Mouse (Mus musculus) layer of hippocampus, adult 2 months (tissue): ENCODE measurements around the gene Sp7. TPM values are rescaled to one million over a fixed set of nuclear protein-coding genes. Genes with fewer than 3 reads are reported as not detected.
A peak's percentile ranks its signal among the peaks of the same experiment; 100 is the strongest.

Experiments
- DNase-seq, 2 experiments: peaks; one replicate each; pipeline ENCODE4 v3.0.0; 2022; ENCODE audit warnings: low spot score in 2 of 2
- H3K27ac ChIP-seq: fragments of 200-600 bp; 2 replicates; pipeline ENCODE4 v1.8.1; 2022
- H3K4me3 ChIP-seq: fragments of 200-600 bp; 2 replicates; pipeline ENCODE4 v1.8.1; 2022; ENCODE audit warnings: mild to moderate bottlenecking
- CTCF ChIP-seq: fragments of 200-600 bp; conservative IDR thresholded peaks from 2 replicates; pipeline ENCODE4 v1.8.1; 2022; ENCODE audit warnings: antibody characterized with exemption, mild to moderate bottlenecking, moderate library complexity
- long read RNA-seq, 2 experiments: library from polyadenylated mRNA; stranded (forward); transcript quantifications; one replicate each; pipeline ENCODE4 v2.0.0; 2021; ENCODE audit warnings: borderline mapping rate in 2 of 2
- total RNA-seq, 2 experiments: library from RNA; stranded (reverse); gene quantifications; 2 replicates each; pipeline ENCODE4 v1.2.3; 2021

The Sp7 gene
- total RNA-seq = under 1 TPM; 0.32 to 0.49 TPM
- long read RNA-seq, experiment 1, partial matches to known transcripts = 0 of 1 reads
- long read RNA-seq, experiment 1, other reads (novel, unspliced or antisense) = 1 of 1 reads
- long read RNA-seq, experiment 2, partial matches to known transcripts = 0 of 1 reads
- long read RNA-seq, experiment 2, other reads (novel, unspliced or antisense) = 1 of 1 reads

- no peak within 1 kb of the TSS for H3K4me3 ChIP-seq
- DNase-seq = no peak
- no peak for TF ChIP-seq CTCF
- H3K27ac ChIP-seq = no peak within 1 kb of the TSS
Observed at GRCm38 (mm10) chr15:102366733-102367344, at the start of gene Sp7. TSS of gene Sp7 (minus strand) at chr15:102367182.

DNA sequence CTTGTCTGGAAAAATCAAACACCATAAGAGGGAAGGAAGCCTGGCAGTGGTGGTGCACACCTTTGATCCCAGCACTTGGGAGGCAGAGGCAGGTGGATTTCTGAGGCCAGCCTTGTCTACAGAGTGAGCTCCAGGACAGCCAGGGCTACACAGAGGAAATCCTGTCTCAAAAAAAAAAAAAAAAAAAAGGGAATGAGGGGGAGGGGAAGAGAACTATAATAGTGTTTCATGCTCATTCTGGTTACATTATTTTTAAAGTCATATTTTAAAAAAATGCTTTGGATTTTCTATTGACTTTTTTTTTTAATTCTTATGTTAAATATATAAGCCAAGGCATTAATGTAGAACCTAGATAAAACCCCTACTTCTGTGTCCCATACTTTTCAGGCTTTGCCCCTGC is 46.7 kb upstream of the Sp7 start:
- TF ChIP-seq CTCF = no peak
- Histone ChIP-seq H3K4me3 (no peak overlapping the region), H3K27ac (no peak overlapping the region)
- no peak for DNase-seq

DNA sequence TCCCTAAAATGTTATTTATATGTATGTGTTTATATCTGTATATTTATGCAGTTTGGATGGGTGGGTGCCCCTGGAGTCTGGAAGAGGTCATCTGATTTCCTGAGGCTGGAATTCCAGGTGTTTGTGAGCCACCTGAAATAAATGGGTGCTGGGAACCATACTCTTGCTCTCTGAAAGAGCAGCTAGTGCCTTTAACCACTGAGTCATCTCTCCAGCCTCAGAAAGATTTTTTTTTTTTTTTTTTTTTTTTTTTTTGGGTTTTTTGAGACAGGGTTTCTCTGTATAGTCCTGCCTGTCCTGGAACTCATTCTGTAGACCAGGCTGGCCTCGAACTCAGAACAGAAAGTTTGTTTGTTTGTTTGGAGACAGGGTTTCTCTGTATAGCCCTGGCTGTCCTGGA is 44.1 kb upstream of the Sp7 start:
- H3K27ac ChIP-seq = no peak overlapping the region
- no peak for TF ChIP-seq CTCF
- DNase-seq = no peak
- no peak overlapping the region; the same call in 1 of the 2 replicates for H3K4me3 ChIP-seq

DNA sequence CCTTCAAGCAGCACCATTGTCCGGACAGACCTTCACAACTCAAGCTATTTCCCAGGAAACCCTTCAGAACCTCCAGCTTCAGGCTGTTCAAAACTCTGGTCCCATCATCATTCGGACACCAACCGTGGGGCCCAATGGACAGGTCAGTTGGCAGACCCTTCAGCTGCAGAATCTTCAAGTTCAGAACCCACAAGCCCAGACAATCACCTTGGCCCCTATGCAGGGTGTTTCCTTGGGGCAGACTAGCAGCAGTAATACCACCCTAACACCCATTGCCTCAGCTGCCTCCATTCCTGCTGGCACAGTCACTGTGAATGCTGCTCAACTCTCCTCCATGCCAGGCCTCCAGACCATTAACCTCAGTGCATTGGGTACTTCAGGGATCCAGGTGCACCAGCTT is 42.3 kb upstream of the Sp7 start:
- TF ChIP-seq CTCF = no peak
- no peak for DNase-seq
- Histone ChIP-seq H3K27ac (no peak overlapping the region), H3K4me3 (no peak overlapping the region)

DNA sequence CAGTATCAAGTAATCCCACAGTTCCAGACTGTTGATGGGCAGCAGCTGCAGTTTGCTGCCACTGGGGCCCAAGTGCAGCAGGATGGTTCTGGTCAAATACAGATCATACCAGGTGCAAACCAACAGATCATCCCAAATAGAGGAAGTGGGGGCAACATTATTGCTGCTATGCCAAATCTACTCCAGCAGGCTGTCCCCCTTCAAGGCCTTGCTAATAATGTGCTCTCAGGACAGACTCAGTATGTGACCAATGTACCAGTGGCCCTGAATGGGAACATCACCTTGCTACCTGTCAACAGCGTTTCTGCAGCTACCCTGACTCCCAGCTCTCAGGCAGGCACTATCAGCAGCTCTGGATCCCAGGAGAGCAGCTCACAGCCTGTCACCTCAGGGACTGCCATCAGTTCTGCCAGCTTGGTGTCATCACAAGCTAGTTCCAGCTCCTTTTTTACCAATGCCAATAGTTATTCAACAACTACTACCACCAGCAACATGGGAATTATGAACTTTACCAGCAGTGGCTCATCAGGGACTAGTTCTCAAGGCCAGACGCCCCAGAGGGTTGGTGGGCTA is 41.7 kb upstream of the Sp7 start:
- H3K4me3 ChIP-seq = no peak overlapping the region
- no peak overlapping the region for H3K27ac ChIP-seq
- DNase-seq = no peak
- no peak for TF ChIP-seq CTCF

DNA sequence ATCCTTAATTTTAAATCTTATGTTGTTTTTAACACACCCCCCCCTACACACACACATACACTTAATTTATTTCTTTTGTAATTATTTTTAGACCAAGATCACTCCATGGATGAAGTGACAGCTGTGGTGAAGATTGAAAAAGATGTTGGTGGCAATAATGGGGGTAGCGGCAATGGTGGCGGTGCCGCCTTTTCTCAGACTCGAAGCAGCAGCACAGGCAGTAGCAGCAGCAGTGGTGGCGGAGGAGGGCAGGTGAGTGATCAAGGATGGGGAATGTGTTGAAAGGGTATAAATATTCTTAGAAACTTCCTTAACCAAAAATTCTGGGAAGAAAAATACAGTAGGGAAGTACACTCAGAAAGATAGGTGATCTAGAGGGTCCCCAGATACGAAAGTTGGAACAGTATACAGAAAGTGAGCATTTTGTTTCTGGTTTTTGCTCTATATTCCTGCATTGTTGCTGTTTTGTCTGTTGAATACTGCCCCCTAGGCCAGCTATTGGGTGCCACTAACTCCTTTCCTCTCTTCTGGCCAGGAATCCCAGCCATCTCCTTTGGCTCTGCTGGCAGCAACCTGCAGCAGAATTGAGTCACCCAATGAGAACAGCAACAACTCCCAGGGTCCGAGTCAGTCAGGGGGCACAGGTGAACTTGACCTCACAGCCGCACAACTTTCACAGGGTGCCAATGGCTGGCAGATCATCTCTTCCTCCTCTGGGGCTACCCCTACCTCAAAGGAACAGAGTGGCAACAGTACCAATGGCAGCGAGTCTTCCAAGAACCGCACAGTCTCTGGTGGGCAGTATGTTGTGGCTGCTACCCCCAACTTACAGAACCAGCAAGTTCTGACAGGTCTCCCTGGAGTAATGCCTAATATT is 40.9 kb upstream of the Sp7 start:
- peak overlapping the region; percentile 93 for H3K27ac ChIP-seq
- TF ChIP-seq CTCF = peak; percentile 51
- no peak overlapping the region for H3K4me3 ChIP-seq
- DNase-seq = no peak

- H3K4me3 ChIP-seq = peak overlapping the region; percentile 60
- DNase-seq = no peak
- H3K27ac ChIP-seq = peak overlapping the region; percentile 93
- no peak for TF ChIP-seq CTCF
Observed at GRCm38 (mm10) chr15:102406912-102407580, 40.1 kb upstream of the Sp7 start.

GRCm38 (mm10) chr15:102406196-102406911 is 39.4 kb upstream of the Sp7 start:
- no peak for TF ChIP-seq CTCF
- H3K27ac ChIP-seq = peak overlapping the region; percentile 93
- peak overlapping the region; percentile 60 for H3K4me3 ChIP-seq
- peak; percentile 61 to 68 for DNase-seq

DNA sequence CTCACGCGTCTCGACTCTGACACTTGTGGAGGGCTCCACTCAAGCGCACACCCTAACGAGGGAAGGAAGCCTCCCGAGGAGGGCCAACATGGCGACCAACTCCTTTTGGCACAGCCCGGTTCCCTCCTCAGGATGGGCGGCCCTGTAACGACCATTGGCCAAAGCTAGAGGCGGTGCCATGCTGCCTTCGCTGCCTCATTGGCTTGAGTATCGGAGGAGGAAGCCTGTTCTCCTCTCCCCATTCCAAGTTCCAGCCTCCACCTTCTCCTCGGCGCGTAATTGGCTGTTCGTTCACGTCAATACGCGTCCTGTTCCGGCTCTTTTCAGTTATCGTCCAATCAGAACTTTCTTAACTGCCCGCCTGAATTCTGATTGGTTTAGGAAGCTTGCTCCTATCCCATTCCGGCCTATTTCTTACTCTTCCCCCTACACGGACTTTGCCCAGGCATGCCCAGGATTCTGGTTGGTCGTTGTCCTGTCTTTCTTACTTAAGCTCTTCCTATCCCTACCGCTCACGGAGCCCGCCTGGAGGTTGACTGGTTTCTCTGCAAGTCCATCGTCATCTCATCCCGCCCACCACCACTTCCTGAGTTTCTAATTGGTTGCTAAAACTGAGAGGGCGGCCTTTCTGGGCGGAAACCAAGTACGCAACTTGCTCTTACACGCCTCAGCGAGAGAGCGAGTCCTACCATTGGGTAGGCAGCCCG is 38.7 kb upstream of the Sp7 start, which contains the start of gene Sp1:
Gene Sp1 (plus strand): TSS at position 655 of the 707 bp plus-strand sequence.
- H3K4me3 ChIP-seq = peak within 1 kb of the TSS; percentile 69
- TF ChIP-seq CTCF = peak; percentile 36
- DNase-seq = peak; percentile 99 to 100
- H3K27ac ChIP-seq = peak within 1 kb of the TSS; percentile 97

DNA sequence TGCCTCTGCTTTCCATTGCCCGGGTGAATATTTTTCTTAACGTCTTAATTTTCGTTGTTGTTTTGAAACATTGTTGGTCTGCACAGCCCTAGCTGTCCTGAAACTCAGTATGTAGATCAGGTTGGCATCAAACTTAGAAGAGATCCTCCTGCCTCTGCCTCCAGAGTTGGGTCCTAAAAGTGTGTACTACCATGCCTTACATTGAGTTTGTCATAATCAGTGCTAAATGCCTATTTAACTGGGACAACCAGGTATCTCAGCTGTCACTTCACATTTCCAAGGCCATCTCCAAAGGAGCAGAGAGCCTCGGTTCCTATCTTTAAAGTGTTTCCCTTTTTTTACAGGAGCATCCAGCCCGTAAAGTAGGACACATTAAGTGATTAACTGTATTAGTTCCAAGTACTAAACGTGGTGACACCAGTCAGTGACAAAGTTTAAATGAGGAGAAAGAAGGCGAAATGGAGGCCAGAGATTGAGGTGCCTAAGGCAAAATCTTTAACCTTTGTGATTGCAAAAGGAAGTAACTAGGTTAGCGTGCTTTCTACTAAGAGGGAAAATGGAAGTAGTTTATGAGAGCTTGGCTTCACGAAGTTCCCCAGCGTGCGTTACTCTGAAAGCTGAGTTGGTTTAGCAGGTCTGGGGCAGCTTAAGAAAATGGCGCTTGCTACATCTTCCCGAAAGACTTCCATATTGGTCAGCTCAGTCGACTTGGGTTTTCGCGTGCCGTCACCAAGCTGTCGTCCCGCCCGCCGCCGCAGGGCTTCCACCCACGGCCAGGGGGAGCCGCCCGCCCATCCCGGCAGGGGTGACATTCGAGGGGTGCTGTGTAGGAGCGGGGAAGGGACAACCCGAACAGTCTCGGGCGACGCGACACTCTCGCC is 37.9 kb upstream of the Sp7 start:
- no peak for DNase-seq
- peak overlapping the region; percentile 97 for H3K27ac ChIP-seq
- H3K4me3 ChIP-seq = peak overlapping the region; percentile 69
- peak; percentile 80 for TF ChIP-seq CTCF
